Mouse (Mus musculus) lung, postnatal 0 days (tissue): ENCODE data around the gene Nfia. TPM values are rescaled to one million over a fixed set of nuclear protein-coding genes. Genes with fewer than 3 reads are reported as not detected.
A peak's percentile ranks its signal among the peaks of the same experiment; 100 is the strongest.

Source experiments
- ATAC-seq: fragments of 200-750 bp; cut with Nextera tagmentation; 2 replicates; pipeline ENCODE4 v1.8.0; 2017; ENCODE audit warnings: moderate library complexity
- DNase-seq: peaks from one replicate; pipeline ENCODE4 v3.0.0-alpha.2; 2016; ENCODE audit warnings: low spot score
- H3K27ac ChIP-seq: fragments of 300-500 bp; sonication (generic); 2 replicates; pipeline ENCODE4 v1.5.1; 2014; ENCODE audit warnings: antibody characterized with exemption, mild to moderate bottlenecking, low read length, mixed read lengths
- H3K27me3 ChIP-seq: fragments of 300-500 bp; sonication (generic); replicated peaks from 2 replicates; pipeline ENCODE4 v1.6.1; 2014; ENCODE audit warnings: low read length, mixed read lengths; ENCODE audit not compliant: insufficient read depth
- H3K36me3 ChIP-seq: fragments of 300-500 bp; sonication (generic); 2 replicates; pipeline ENCODE4 v1.6.1; 2014; ENCODE audit warnings: low read length, mixed read lengths; ENCODE audit not compliant: insufficient read depth
- H3K4me1 ChIP-seq: fragments of 300-500 bp; sonication (generic); 2 replicates; pipeline ENCODE4 v1.6.1; 2014; ENCODE audit warnings: antibody characterized with exemption, low read depth, low read length, mixed read lengths; ENCODE audit not compliant: insufficient read depth
- H3K4me2 ChIP-seq: fragments of 300-500 bp; sonication (generic); replicated peaks from 2 replicates; pipeline ENCODE4 v1.6.1; 2014; ENCODE audit warnings: low read depth, mild to moderate bottlenecking, low read length, moderate library complexity, mixed read lengths
- H3K4me3 ChIP-seq: fragments of 300-500 bp; sonication (generic); 2 replicates; pipeline ENCODE4 v1.5.1; 2014; ENCODE audit warnings: low read depth, low read length
- H3K9ac ChIP-seq: fragments of 300-500 bp; sonication (generic); replicated peaks from 2 replicates; pipeline ENCODE4 v1.6.1; 2014; ENCODE audit warnings: low read depth, mild to moderate bottlenecking
- H3K9me3 ChIP-seq: fragments of 300-500 bp; sonication (generic); 2 replicates; pipeline ENCODE4 v1.6.1; 2016; ENCODE audit warnings: low read length, mixed read lengths
- CTCF ChIP-seq: IDR thresholded peaks from 2 replicates; pipeline ENCODE4 v1.5.1; 2016; ENCODE audit warnings: antibody characterized with exemption, mild to moderate bottlenecking
- EP300 ChIP-seq: IDR thresholded peaks from 2 replicates; pipeline ENCODE4 v1.6.1; 2016; ENCODE audit warnings: antibody characterized with exemption, mild to moderate bottlenecking, control low read depth
- WGBS: fragments of 180-500 bp; shearing (Covaris S2); extraction: QIAGEN DNeasy Blood & Tissue Kit; methylation state at CpG from one replicate; pipeline ENCODE4 v1.1.7; 2014; 5-methylcytosine and 5-hydroxymethylcytosine counted together
- polyA plus RNA-seq: library from polyadenylated mRNA; unstranded; fragments of >200 nt; fragmentation: Nextera tagmentation; extraction: Ambion mirVana; gene quantifications from 2 replicates; pipeline ENCODE4 v1.2.1, GENCODE M21; 2015

Nfia gene
- polyA plus RNA-seq, 1 experiment from 2014 or later = 40.5 TPM

DNA sequence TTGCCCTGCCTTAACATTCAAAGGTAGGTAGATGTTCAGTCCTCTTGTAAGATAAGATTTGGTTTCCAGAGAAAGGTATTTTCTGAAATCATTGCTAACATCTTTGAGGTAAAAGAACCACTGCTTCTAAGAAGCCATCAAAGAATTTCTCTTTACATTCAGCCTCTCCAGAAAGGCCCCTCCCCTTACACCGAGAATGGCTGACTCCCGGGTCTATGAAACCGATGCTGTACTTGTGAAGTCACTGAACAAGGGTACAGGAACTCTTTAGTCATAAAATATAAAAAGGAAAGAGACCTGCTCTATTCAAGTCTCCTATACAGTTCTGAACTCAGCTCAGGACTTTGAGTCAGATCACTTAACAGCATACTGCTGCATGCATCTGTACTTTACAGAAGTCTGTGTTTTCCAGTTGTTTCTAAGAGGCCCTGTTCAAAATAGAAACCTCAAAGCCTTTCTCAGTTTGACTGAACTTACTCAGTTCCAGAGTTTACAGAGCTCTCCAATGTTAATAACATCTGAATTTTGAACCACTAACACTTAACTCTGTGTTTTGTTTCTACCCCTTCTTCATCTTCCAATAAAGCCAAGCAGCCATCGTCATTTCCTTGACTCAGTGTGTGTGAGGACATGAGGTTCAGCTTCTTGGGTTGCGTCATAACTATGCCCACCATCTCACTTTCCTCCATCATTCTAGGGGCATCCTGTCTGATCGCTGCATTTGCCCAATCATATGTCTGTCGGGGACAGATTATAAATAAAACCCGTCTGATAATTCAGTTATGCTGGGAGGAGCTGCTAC is 223.6 kb downstream of the Nfia start:
- Histone ChIP-seq H3K4me1 (no peaks in the 10 kb centered on the region), H3K4me3 (no peak overlapping the region), H3K27me3 (no peaks in the 10 kb centered on the region), H3K9me3 (no peaks in the 10 kb centered on the region), H3K4me2 (no peak overlapping the region), H3K27ac (peak overlapping the region; percentile 43), H3K36me3 (no peaks in the 10 kb centered on the region), H3K9ac (no peak overlapping the region)
- ATAC-seq = peak; percentile 37
- no peak for TF ChIP-seq CTCF
- no peak for TF ChIP-seq EP300
- WGBS = 64% methylated on average over 8 of the region's 8 CpGs
- peak; percentile 33 for DNase-seq

DNA sequence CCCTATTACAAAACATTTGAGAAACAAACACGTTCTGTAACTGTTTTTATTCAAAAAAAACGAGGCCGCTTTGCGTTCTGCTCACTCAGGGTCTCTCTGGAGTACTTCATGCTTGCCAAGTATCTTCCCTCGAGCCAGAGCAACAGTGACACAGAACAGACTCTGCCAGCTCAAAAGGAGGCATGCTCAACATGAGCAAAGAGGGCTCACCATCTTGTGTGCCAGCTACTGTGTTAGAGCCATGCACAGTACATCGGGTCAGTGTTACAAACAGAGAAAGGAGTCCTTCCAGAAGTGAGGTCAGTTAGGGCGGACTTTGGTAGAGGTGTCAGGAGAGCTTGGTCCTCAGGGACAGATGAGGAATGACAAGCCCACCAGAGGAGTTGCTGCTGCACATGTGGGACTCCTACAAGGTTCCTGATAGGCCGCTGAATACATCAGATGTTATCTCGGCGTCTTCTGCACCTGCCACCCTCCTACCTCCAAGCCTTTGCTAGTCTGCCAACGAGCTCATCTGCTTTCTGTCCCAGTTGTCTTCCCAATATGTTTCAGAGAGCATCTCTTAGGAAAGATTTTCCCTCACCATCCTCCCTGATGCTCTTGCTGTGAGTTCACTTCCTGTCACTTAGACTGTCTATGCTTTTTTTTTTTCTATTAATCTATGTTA is 224.8 kb downstream of the Nfia start:
- Histone ChIP-seq H3K4me1 (no peaks in the 10 kb centered on the region), H3K9ac (no peak overlapping the region), H3K9me3 (no peaks in the 10 kb centered on the region), H3K4me3 (no peak overlapping the region), H3K36me3 (no peaks in the 10 kb centered on the region), H3K27me3 (no peaks in the 10 kb centered on the region), H3K27ac (peak overlapping the region; percentile 43; the same call in 1 of the 2 replicates), H3K4me2 (no peak overlapping the region)
- DNase-seq = peak; percentile 28
- no peak for TF ChIP-seq EP300
- no peak for TF ChIP-seq CTCF
- WGBS = 71% methylated on average over 11 of the region's 11 CpGs
- peak; percentile 43; the same call in 1 of the 2 replicates for ATAC-seq

GRCm38 (mm10) chr4:98002206-98002605 is 229.7 kb downstream of the Nfia start:
- H3K27me3 ChIP-seq = no peaks in the 10 kb centered on the region
- peaks cover 19% of the 10 kb centered on the region; the same call in 1 of the 2 replicates for H3K4me1 ChIP-seq
- no peak overlapping the region for H3K27ac ChIP-seq
- WGBS = 59% methylated on average over 5 of the region's 5 CpGs
- ATAC-seq (no peak), DNase-seq (no peak)
- no peak overlapping the region for H3K4me2 ChIP-seq
- H3K9ac ChIP-seq = no peak overlapping the region
- H3K36me3 ChIP-seq = no peaks in the 10 kb centered on the region
- no peak overlapping the region for H3K4me3 ChIP-seq
- H3K9me3 ChIP-seq = no peaks in the 10 kb centered on the region
- TF ChIP-seq EP300 (no peak), CTCF (no peak)

- Histone ChIP-seq H3K27me3 (no peaks in the 10 kb centered on the region), H3K4me3 (0 out of 2 replicates have a peak overlapping the region, but pooled peaks have one; percentile 6), H3K9me3 (no peaks in the 10 kb centered on the region), H3K36me3 (no peaks in the 10 kb centered on the region), H3K9ac (no peak overlapping the region), H3K27ac (peak overlapping the region; percentile 88), H3K4me1 (peaks cover 19% of the 10 kb centered on the region; the same call in 1 of the 2 replicates), H3K4me2 (peak overlapping the region; percentile 42)
- 11% methylated on average over 12 of the region's 12 CpGs for WGBS
- peak; percentile 87 for DNase-seq
- ATAC-seq = peak; percentile 83
- no peak for TF ChIP-seq CTCF
- TF ChIP-seq EP300 = no peak
These were observed 231.0 kb downstream of the Nfia start for GRCm38 (mm10) chr4:98003323-98004107.

DNA sequence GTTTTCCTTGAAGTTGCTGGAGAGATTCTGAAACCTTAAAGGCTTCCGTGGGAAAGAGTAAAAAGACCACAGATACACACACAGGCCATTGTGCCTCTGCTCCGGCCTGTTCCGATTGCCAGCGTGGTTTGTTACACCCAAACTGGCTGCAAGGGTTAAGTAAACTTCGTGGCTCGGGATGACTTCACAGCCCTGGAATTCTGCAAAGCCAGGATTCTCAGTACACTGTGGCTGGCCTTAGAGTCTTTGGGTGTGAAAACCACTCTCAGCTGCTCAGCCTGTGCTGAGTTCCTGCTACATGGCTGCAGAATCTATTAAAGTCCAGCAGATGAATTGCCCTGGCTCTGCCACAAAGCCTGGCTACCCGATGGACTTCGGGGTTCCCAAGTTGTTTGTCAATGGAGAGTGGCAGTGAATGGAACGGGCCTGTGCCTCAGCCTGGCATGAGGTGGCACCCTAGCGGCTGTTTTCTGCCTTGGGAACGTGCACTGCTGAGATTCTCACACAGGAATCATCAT is 231.6 kb downstream of the Nfia start:
- Histone ChIP-seq H3K4me1 (peaks cover 19% of the 10 kb centered on the region; the same call in 1 of the 2 replicates), H3K36me3 (no peaks in the 10 kb centered on the region), H3K4me3 (0 out of 2 replicates have a peak overlapping the region, but pooled peaks have one; percentile 6), H3K27me3 (no peaks in the 10 kb centered on the region), H3K9ac (no peak overlapping the region; the same call in 1 of the 2 replicates), H3K27ac (peak overlapping the region; percentile 88), H3K4me2 (peak overlapping the region; percentile 42), H3K9me3 (no peaks in the 10 kb centered on the region)
- WGBS = 3% methylated on average over 11 of the region's 11 CpGs
- ATAC-seq (peak; percentile 95), DNase-seq (peak; percentile 94)
- TF ChIP-seq CTCF = peak; percentile 80
- peak; percentile 60; the same call in 1 of the 2 replicates for TF ChIP-seq EP300
